In the genomic region with DNA sequence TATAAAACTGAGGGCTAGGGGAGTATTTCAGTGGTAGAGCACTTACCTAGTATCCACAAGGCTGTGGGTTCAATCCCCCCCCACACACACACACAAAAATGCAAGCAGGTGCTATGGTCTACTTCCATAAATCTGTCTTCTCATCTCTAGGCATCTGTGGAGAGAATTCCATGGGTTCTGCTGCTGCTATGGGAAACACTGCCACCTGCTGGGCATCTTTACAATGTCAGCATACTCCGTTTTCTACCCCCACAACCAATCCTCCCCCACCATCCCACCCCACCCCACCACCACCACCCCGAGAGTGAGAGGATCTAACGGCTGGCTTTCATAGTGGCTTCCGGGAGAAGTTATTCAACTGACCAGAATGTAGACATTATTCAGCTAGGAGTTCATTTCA, we compare ENCODE assay signal across 8 mouse cellular contexts. TPM values are rescaled to one million over a fixed set of nuclear protein-coding genes. Genes with fewer than 3 reads are reported as not detected.
DNase-seq lines count a peak whose midpoint lies in the region.

No protein-coding gene starts in this region.

- peak; percentile 46 to 82 for DNase-seq in adrenal gland, adult (ENCODE audit: inconsistent age in 2 of 2, low spot score in 1 of 2)
- no peak for DNase-seq in adrenal gland, adult 8-10 months
- peak; percentile 35 for DNase-seq in T-cell, adult 2 months (ENCODE audit: low spot score)
- DNase-seq in cerebellum, postnatal 25 days: peak; percentile 71 to 85
- peak; percentile 77 for DNase-seq in gastrocnemius, postnatal 10 days
- DNase-seq in kidney, postnatal 10 days: peak; percentile 85
- peak; percentile 42 to 64 for DNase-seq in lung, adult 18-20 months
- DNase-seq in retina, postnatal 7 days (ENCODE audit: low read depth, low spot score): peak; percentile 63

RNA-seq across cellular contexts. Expression of gene Ppp1r36, which starts 54.7 kb away (rescaled TPM):
- total RNA-seq in adrenal gland, adult 8-10 months (2022): under 1 TPM; 0.15 to 0.24 (median 0.23) TPM
- total RNA-seq in gastrocnemius, postnatal 10 days (2021): under 1 TPM; 0.34 to 0.38 TPM

RNA-seq across cellular contexts. Expression of gene Plekhg3, which starts 58.6 kb away (rescaled TPM):
- total RNA-seq in adrenal gland, adult 8-10 months (2022): 10 to 100 TPM; 10.8 to 23.4 (median 16.2) TPM
- 10 to 100 TPM; 13.6 to 18.5 TPM for total RNA-seq in gastrocnemius, postnatal 10 days (2021)
